Mouse (Mus musculus) heart, postnatal 0 days (tissue): ENCODE data around the gene Exosc2.

Experiments used
- CTCF ChIP-seq: IDR thresholded peaks from 2 replicates; pipeline ENCODE4 v1.5.1; 2016; ENCODE audit warnings: antibody characterized with exemption, control low read depth, low read depth
- EP300 ChIP-seq: IDR thresholded peaks from 2 replicates; pipeline ENCODE4 v1.6.1; 2016; ENCODE audit warnings: antibody characterized with exemption, low read depth

GRCm38 (mm10) chr2:31653971-31654853 is 16.3 kb upstream of the Exosc2 start:
- TF ChIP-seq CTCF = no peak
- TF ChIP-seq EP300 = no peak
